Mouse (Mus musculus) CD4-positive helper T cell, adult 2 months (primary cell): ENCODE results near the gene Spef1.
A peak's percentile ranks its signal among the peaks of the same experiment; 100 is the strongest.

Experiments
- DNase-seq: peaks from one replicate; pipeline ENCODE4 v3.0.0-alpha.2; 2012; ENCODE audit warnings: low read depth, missing footprints, low spot score

Gene Spef1

GRCm38 (mm10) chr2:131206778-131207177, 19.7 kb upstream of the Spef1 start, which contains the start of gene Ap5s1:
TSS of gene Ap5s1 (plus strand) at chr2:131207078.
- no peak for DNase-seq

- no peak for DNase-seq
Observed at GRCm38 (mm10) chr2:131205521-131206182, 18.6 kb upstream of the Spef1 start.

- DNase-seq = peak; percentile 55
Observed at GRCm38 (mm10) chr2:131204410-131204981, 17.4 kb upstream of the Spef1 start.

- no peak for DNase-seq
Observed at GRCm38 (mm10) chr2:131203816-131204409, 16.8 kb upstream of the Spef1 start.

GRCm38 (mm10) chr2:131201262-131201661, 14.2 kb upstream of the Spef1 start:
- DNase-seq = no peak

- no peak for DNase-seq
Observed at GRCm38 (mm10) chr2:131200710-131201109, 13.6 kb upstream of the Spef1 start.

GRCm38 (mm10) chr2:131196606-131197316, 9.7 kb upstream of the Spef1 start:
- DNase-seq = no peak

- peak; percentile 51 for DNase-seq
Observed at GRCm38 (mm10) chr2:131191005-131191390, 3.9 kb upstream of the Spef1 start.

- DNase-seq = peak; percentile 31
Observed at GRCm38 (mm10) chr2:131190344-131191004, 3.4 kb upstream of the Spef1 start.

GRCm38 (mm10) chr2:131189521-131190309, 2.6 kb upstream of the Spef1 start:
- peak; percentile 67 for DNase-seq

- DNase-seq = peak; percentile 56
Observed at GRCm38 (mm10) chr2:131188311-131188710, 1.2 kb upstream of the Spef1 start.

GRCm38 (mm10) chr2:131187602-131187922, 480 bp upstream of the Spef1 start:
- no peak for DNase-seq

- no peak for DNase-seq
Observed at GRCm38 (mm10) chr2:131186343-131186742, 739 bp downstream of the Spef1 start.

- DNase-seq = peak; percentile 78
Observed at GRCm38 (mm10) chr2:131179990-131180587, 7.0 kb downstream of the Spef1 start, which contains the start of gene Cenpb. TSS of gene Cenpb (minus strand) at chr2:131180067.

- DNase-seq = peak; percentile 64
Observed at GRCm38 (mm10) chr2:131179246-131179886, 7.7 kb downstream of the Spef1 start.

GRCm38 (mm10) chr2:131178828-131179245, 8.2 kb downstream of the Spef1 start:
- peak; percentile 31 for DNase-seq

- DNase-seq = no peak
Observed at GRCm38 (mm10) chr2:131177932-131178331, 9.2 kb downstream of the Spef1 start.

GRCm38 (mm10) chr2:131176491-131176890, 10.6 kb downstream of the Spef1 start:
- no peak for DNase-seq

- no peak for DNase-seq
Observed at GRCm38 (mm10) chr2:131175945-131176309, 11.2 kb downstream of the Spef1 start.

GRCm38 (mm10) chr2:131175286-131175944, 11.7 kb downstream of the Spef1 start:
- no peak for DNase-seq
